Mouse (Mus musculus): Measurements from ENCODE around the gene Cmtm8.

GRCm38 (mm10) chr9:114892974-114893373 lies 49.0 kb upstream of the Cmtm8 start:
- TF ChIP-seq POLR2A (IDR thresholded peaks at IDR 0.05; ENCODE audit: insufficient read depth, low read length): no peak
- TF ChIP-seq CTCF (IDR thresholded peaks at IDR 0.05; ENCODE audit: low read depth, low read length): no peak
- TF ChIP-seq EP300 (IDR thresholded peaks at IDR 0.05; ENCODE audit: insufficient read depth, low read depth, low read length): no peak
